Mouse (Mus musculus): ENCODE measurements at regions not wholly inside any gene's neighbourhood (a gene's known extent, or its start where the extent isn't known, plus 50 kb on each side); places are given as distances from the start of the nearest gene placed in this dataset.

DNA sequence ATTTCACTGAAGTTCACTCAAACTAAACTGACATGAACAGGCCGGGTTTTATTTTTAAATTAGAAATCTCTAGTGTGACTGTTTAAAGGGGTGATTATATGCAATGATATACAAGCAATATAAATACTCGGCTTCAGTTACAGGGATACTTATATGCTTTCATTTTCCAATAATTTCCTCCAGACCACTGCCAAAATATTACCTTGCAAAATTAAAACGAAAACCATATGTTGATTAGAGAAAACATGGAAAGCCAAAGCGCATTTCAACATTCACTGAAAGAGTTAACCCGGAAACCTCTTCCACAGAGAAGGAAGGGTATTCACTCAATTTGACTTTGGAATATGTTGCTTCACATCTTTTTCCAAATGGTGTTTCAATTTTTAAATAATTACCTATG, 242.4 kb downstream of the Fign start:
- H3K27ac ChIP-seq, result no peak overlapping the region
- no peak overlapping the region for H3K4me2 ChIP-seq (replicated peaks)
- DNase-seq (ENCODE audit: low spot score) (no peak), ATAC-seq (ENCODE audit: low FRiP score) (no peak)
- H3K4me3 ChIP-seq (replicated peaks; ENCODE audit: low read length), result no peak overlapping the region
- no peaks in the 10 kb centered on the region for H3K36me3 ChIP-seq (replicated peaks; ENCODE audit: control insufficient read depth, insufficient read depth)
- WGBS, result 87% methylated on average over 5 of the region's 5 CpGs
- peaks cover 17% of the 10 kb centered on the region for H3K4me1 ChIP-seq (replicated peaks; ENCODE audit: control insufficient read depth, insufficient read depth, low read length)
- no peak overlapping the region for H3K9ac ChIP-seq
- H3K9me3 ChIP-seq (ENCODE audit: control insufficient read depth, low read length), result no peaks in the 10 kb centered on the region
- H3K27me3 ChIP-seq (ENCODE audit: control insufficient read depth, insufficient read depth, low read length), result no peaks in the 10 kb centered on the region

DNA sequence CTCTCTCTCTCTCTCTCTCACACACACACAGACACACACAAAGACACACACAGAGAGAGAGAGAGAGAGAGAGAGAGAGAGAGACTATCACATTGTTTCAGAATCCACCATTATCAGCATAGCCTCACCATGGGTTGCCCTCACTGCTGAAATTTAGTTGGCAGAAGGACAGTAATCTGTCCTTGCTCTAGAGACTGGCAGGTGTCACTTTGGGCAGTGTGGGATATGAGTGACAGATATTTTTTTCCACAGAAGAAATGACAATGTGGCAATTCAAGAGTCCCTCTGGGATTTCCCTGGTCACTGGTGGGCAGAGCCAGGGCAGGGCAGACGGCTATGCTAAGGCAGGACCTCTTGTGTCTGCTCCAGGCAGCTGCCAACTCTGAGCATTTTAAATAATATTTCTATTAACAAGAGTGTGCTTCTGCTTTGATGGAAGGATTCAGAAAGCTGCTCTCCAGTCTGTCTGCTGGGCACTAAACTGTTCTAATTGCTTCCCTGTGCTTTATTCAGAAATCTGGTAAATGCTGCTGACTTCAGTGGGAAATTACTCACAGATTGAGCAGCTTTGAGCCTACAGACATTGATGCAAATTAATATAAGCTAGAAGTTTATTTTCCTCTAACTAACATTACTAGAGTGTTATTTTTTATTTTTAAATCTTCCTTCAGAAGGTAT, 243.5 kb downstream of the Fign start:
- no peak overlapping the region for H3K4me2 ChIP-seq (replicated peaks)
- no peaks in the 10 kb centered on the region for H3K9me3 ChIP-seq (ENCODE audit: control insufficient read depth, low read length)
- no peaks in the 10 kb centered on the region for H3K36me3 ChIP-seq (replicated peaks; ENCODE audit: control insufficient read depth, insufficient read depth)
- no peak overlapping the region for H3K4me3 ChIP-seq (replicated peaks; ENCODE audit: low read length)
- WGBS, result 5% methylated on average over 1 of the region's 1 CpGs
- ATAC-seq (ENCODE audit: low FRiP score) (0 out of 2 replicates have a peak, but pooled peaks have one; percentile 18), DNase-seq (ENCODE audit: low spot score) (no peak)
- no peaks in the 10 kb centered on the region for H3K27me3 ChIP-seq (ENCODE audit: control insufficient read depth, insufficient read depth, low read length)
- no peak overlapping the region for H3K9ac ChIP-seq
- H3K4me1 ChIP-seq (replicated peaks; ENCODE audit: control insufficient read depth, insufficient read depth, low read length), result peaks cover 17% of the 10 kb centered on the region
- H3K27ac ChIP-seq, result no peak overlapping the region

DNA sequence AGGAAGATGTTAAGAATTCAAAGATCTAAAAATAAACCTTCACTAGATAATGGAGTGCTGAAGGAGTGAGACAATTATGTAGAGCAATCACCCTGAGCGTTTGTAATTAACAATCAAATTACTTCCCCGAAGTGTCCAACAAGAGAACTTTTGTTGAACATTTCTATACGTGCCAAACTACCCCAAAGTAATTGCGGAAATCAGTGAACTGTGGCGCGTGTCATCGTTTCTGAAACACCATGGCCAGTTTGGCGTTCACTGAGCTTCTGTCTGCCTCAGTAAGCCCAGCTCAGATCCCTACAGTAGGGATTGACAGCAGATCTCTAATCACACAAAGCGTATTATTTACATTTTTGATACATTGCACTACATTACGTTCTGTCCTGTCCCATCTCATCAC, 244.6 kb downstream of the Fign start:
- H3K27me3 ChIP-seq (ENCODE audit: control insufficient read depth, insufficient read depth, low read length), result no peaks in the 10 kb centered on the region
- no peak overlapping the region for H3K27ac ChIP-seq
- H3K9ac ChIP-seq, result no peak overlapping the region
- H3K4me1 ChIP-seq (replicated peaks; ENCODE audit: control insufficient read depth, insufficient read depth, low read length), result peaks cover 17% of the 10 kb centered on the region
- WGBS, result 45% methylated on average over 10 of the region's 10 CpGs
- no peaks in the 10 kb centered on the region for H3K9me3 ChIP-seq (ENCODE audit: control insufficient read depth, low read length)
- no peak overlapping the region for H3K4me2 ChIP-seq (replicated peaks)
- no peak overlapping the region for H3K4me3 ChIP-seq (replicated peaks; ENCODE audit: low read length)
- DNase-seq (ENCODE audit: low spot score) (no peak), ATAC-seq (ENCODE audit: low FRiP score) (peak; percentile 26; the same call in 1 of the 2 replicates)
- no peaks in the 10 kb centered on the region for H3K36me3 ChIP-seq (replicated peaks; ENCODE audit: control insufficient read depth, insufficient read depth)

DNA sequence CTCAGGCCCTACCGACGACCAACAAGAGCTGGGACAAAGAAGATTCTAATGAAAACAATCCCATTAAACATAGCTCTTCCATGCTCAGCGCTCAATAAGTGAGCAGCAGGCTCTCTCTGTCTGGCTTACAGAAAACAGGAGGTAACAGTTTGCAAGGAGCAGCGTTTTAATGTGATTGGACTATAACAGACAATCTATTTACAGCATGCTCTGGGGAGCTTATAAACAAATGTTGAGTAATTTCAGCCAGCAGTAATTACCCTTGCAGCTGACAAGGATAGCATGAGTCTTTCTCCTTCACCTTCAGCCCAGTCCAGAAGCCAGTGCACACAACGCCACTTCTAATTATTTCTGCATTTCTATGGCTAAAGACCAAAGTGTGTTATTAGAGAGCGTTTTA, 245.6 kb downstream of the Fign start:
- H3K4me2 ChIP-seq (replicated peaks), result no peak overlapping the region

DNA sequence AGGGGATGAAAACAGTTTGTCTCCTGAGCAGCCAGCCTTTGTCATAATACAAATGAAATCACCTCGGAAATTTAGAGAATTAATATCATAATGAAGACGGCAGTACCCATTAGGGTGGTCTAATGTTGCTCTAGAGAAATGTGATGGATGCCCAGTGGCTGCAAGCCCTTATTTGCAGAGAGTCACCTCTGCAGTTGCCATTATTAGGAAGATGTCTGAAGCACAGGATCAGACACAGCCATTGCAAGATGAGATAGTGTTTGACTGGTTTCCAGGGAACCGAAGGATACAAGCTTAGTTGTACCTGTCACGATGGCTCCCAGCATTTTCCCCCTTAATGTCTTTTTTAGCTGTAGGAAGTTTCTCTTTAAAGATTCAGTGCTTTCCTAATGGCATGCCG, 247.8 kb downstream of the Fign start:
- 58% methylated on average over 5 of the region's 5 CpGs for WGBS
- H3K4me1 ChIP-seq (replicated peaks; ENCODE audit: control insufficient read depth, insufficient read depth, low read length), result peaks cover 17% of the 10 kb centered on the region
- DNase-seq (ENCODE audit: low spot score) (no peak), ATAC-seq (ENCODE audit: low FRiP score) (no peak)
- no peak overlapping the region for H3K4me3 ChIP-seq (replicated peaks; ENCODE audit: low read length)
- no peaks in the 10 kb centered on the region for H3K36me3 ChIP-seq (replicated peaks; ENCODE audit: control insufficient read depth, insufficient read depth)
- H3K9me3 ChIP-seq (ENCODE audit: control insufficient read depth, low read length), result no peaks in the 10 kb centered on the region
- H3K27ac ChIP-seq, result no peak overlapping the region; the same call in 1 of the 2 replicates
- H3K27me3 ChIP-seq (ENCODE audit: control insufficient read depth, insufficient read depth, low read length), result no peaks in the 10 kb centered on the region
- no peak overlapping the region for H3K9ac ChIP-seq
- H3K4me2 ChIP-seq (replicated peaks), result no peak overlapping the region

More for the DNA sequence above, 245.6 kb downstream of the Fign start:
- H3K27ac ChIP-seq, result no peak overlapping the region
- no peaks in the 10 kb centered on the region for H3K36me3 ChIP-seq (replicated peaks; ENCODE audit: control insufficient read depth, insufficient read depth)
- H3K4me3 ChIP-seq (replicated peaks; ENCODE audit: low read length), result no peak overlapping the region
- ATAC-seq (ENCODE audit: low FRiP score) (peak; percentile 76; the same call in 1 of the 2 replicates), DNase-seq (ENCODE audit: low spot score) (peak; percentile 51)
- H3K27me3 ChIP-seq (ENCODE audit: control insufficient read depth, insufficient read depth, low read length), result no peaks in the 10 kb centered on the region
- WGBS, result 37% methylated on average over 6 of the region's 6 CpGs
- H3K4me1 ChIP-seq (replicated peaks; ENCODE audit: control insufficient read depth, insufficient read depth, low read length), result peaks cover 17% of the 10 kb centered on the region
- no peaks in the 10 kb centered on the region for H3K9me3 ChIP-seq (ENCODE audit: control insufficient read depth, low read length)
- H3K9ac ChIP-seq, result no peak overlapping the region

GRCm38 (mm10) chr2:63849486-63849885, 248.4 kb downstream of the Fign start:
- Histone ChIP-seq H3K4me3 (replicated peaks; ENCODE audit: low read length) (no peak overlapping the region), H3K36me3 (replicated peaks; ENCODE audit: control insufficient read depth, insufficient read depth) (no peaks in the 10 kb centered on the region), H3K4me1 (replicated peaks; ENCODE audit: control insufficient read depth, insufficient read depth, low read length) (peaks cover 17% of the 10 kb centered on the region), H3K27me3 (ENCODE audit: control insufficient read depth, insufficient read depth, low read length) (no peaks in the 10 kb centered on the region), H3K4me2 (replicated peaks) (no peak overlapping the region), H3K27ac (peak overlapping the region; percentile 7; the same call in 1 of the 2 replicates), H3K9ac (no peak overlapping the region), H3K9me3 (ENCODE audit: control insufficient read depth, low read length) (no peaks in the 10 kb centered on the region)
- WGBS, result 66% methylated on average over 6 of the region's 6 CpGs
- no peak for DNase-seq (ENCODE audit: low spot score)
- no peak for ATAC-seq (ENCODE audit: low FRiP score)

- H3K4me1 ChIP-seq (replicated peaks; ENCODE audit: control insufficient read depth, insufficient read depth, low read length), result no peaks in the 10 kb centered on the region
- no peak overlapping the region for H3K4me2 ChIP-seq (replicated peaks)
- H3K27ac ChIP-seq, result no peak overlapping the region
- no peak overlapping the region for H3K4me3 ChIP-seq (replicated peaks; ENCODE audit: low read length)
- ATAC-seq (ENCODE audit: low FRiP score), result no peak
- H3K9ac ChIP-seq, result no peak overlapping the region
- no peak for DNase-seq (ENCODE audit: low spot score)
- no peaks in the 10 kb centered on the region for H3K27me3 ChIP-seq (ENCODE audit: control insufficient read depth, insufficient read depth, low read length)
- WGBS, result 88% methylated on average over 4 of the region's 4 CpGs
- no peaks in the 10 kb centered on the region for H3K36me3 ChIP-seq (replicated peaks; ENCODE audit: control insufficient read depth, insufficient read depth)
- H3K9me3 ChIP-seq (ENCODE audit: control insufficient read depth, low read length), result no peaks in the 10 kb centered on the region
Observed at GRCm38 (mm10) chr2:63832041-63832714, 265.7 kb downstream of the Fign start.

DNA sequence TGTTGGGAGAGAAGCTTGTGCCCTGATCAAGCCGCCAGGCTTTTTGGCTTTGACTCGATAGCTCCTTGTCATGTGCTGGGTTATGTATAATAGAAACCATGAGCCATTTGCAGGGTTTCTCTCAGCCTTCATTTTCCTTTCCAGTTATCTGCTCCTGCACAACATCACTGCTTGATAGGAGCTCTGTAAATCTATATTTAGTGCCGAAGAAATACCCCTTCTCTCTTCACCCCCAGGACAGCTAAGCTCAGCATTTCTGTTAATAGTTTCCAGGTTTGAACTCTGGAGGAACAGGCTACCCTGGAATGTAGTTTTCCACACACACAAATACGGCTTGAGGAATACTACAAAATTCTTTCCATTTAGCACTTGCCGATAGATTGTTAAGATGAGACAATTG, 267.4 kb downstream of the Fign start:
- Histone ChIP-seq H3K27me3 (ENCODE audit: control insufficient read depth, insufficient read depth, low read length) (no peaks in the 10 kb centered on the region), H3K27ac (no peak overlapping the region), H3K4me1 (replicated peaks; ENCODE audit: control insufficient read depth, insufficient read depth, low read length) (no peaks in the 10 kb centered on the region), H3K4me2 (replicated peaks) (no peak overlapping the region), H3K9me3 (ENCODE audit: control insufficient read depth, low read length) (no peaks in the 10 kb centered on the region), H3K36me3 (replicated peaks; ENCODE audit: control insufficient read depth, insufficient read depth) (no peaks in the 10 kb centered on the region), H3K4me3 (replicated peaks; ENCODE audit: low read length) (no peak overlapping the region), H3K9ac (no peak overlapping the region)
- no peak for DNase-seq (ENCODE audit: low spot score)
- WGBS, result 86% methylated on average over 5 of the region's 5 CpGs
- no peak for ATAC-seq (ENCODE audit: low FRiP score)

- H3K4me1 ChIP-seq (replicated peaks; ENCODE audit: control insufficient read depth, insufficient read depth, low read length), result no peaks in the 10 kb centered on the region
- H3K9ac ChIP-seq, result no peak overlapping the region
- no peak overlapping the region for H3K27ac ChIP-seq
- no peaks in the 10 kb centered on the region for H3K9me3 ChIP-seq (ENCODE audit: control insufficient read depth, low read length)
- H3K27me3 ChIP-seq (ENCODE audit: control insufficient read depth, insufficient read depth, low read length), result no peaks in the 10 kb centered on the region
- H3K4me2 ChIP-seq (replicated peaks), result no peak overlapping the region
- ATAC-seq (ENCODE audit: low FRiP score) (no peak), DNase-seq (ENCODE audit: low spot score) (no peak)
- no peaks in the 10 kb centered on the region for H3K36me3 ChIP-seq (replicated peaks; ENCODE audit: control insufficient read depth, insufficient read depth)
- WGBS, result 68% methylated on average over 3 of the region's 3 CpGs
- no peak overlapping the region for H3K4me3 ChIP-seq (replicated peaks; ENCODE audit: low read length)
Observed at GRCm38 (mm10) chr2:63828633-63829032, 269.2 kb downstream of the Fign start.
